Mouse (Mus musculus) mouse embryonic stem cell (cell line): ENCODE measurements around the gene Gjd2.

Experiments
- in situ Hi-C, 2 experiments: fragments of 300-500 bp; cut with MboI; formaldehyde crosslinking; loops; 1 replicate in 1 of 2; 3 replicates in 1 of 2; pipeline ENCODE4 v1.14.3; 2019 to 2020; ENCODE audit warnings: low sequenced_read_pairs in 2 of 2, low pct_unique_long_range_greater_than_20kb in 1 of 2, mixed read lengths in 1 of 2; ENCODE audit not compliant: unreplicated experiment in 1 of 2

Gene Gjd2

DNA sequence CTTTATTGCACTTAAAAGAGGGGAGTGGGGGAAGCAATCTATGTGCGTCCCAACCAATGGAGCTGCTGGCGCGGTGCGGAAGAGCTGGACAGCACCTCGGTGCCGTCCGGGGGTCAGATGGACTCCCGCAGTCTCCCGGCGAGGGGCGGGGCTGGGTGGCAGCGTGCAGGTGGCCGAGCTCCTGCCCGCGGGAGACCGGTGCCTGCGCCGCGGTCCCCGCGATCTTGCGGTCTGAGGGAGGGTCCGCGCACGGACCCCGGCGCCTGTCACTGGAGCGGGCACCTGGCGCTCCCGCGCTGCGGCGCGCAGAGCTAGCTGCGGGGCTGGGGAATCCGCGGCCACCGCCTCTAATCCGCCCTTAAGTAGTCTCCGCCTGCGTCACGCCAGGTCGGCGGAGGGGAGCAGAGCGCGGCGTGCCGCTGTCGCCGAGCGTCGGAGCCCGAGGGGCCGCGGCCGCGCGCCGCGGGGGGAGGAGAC, at the start of gene Gjd2:
Gjd2 (minus strand) TSS at position 325 of the 477 bp plus-strand sequence.
- in situ Hi-C loops, result no loop called here

DNA sequence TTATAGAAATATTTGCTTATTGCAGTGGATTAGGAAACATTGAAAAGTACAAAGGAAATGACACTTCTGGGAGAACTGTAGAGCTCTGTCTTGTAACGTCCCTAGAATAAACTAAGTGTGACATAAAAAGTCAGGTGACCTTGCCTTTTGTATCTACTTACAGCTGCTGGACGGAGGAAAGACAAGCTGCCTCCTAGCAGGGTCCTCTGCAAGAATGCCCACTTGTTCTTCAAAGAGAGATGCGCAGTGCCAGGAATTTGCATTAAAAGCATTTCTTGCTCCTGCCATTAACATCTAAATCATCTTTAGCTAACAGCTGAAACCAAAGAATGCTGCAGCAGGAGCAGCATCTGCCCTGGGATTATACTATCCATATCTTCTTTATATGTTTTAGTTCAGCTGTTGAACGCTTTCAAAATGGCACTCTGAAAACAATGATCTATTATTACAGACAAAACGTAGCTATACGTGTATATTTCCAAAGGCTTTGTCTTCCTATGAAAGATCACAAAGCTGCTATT, 46.7 kb upstream of the Gjd2 start:
- in situ Hi-C loops, result no loop called here

DNA sequence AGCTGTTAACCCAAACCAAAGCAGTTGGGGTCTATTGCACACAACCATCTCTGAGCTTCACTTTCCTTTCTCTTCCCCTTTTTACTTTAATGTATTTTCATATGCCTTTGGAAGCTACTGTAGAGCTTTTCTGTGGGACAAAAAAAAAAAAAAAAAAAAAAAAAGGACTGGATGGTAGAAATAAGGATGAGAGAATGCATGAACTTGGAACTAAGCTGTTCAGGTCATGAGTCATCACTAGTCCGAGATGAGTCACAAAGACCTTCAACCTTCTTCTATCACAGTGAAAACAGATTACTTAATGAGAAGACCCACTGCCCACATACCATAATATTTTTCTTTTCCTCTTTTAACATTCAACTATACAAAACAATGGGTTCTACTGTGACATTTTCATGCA, 46.2 kb upstream of the Gjd2 start:
- in situ Hi-C loops, result no loop called here

DNA sequence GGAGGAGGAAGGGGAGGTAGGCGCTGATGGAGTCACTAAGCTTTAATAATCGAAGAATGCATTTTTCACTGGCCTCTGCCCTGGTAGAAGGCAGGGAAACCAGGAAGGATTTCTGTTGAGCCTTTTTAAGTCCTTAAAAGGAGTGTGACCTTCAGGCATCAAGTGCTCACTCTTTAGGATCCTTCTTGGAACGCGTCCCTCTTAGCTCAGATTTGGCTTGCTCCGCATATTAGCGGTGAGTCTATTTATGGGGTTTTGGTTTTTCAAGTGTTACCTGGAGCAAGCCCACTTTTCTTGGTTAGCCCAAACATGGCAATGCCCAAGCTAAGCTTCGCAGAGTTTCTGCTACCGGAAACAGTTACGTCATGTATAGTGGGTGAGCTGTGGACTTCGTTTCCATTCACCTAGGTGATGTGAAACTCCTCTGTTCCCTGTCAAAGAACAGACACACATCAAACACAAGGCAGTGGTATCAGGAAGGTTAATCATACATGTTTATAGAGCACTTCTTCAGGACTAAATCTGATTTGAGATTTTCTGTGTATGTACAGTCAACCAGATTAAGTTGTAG, 44.9 kb upstream of the Gjd2 start:
- in situ Hi-C loops, result no loop called here

DNA sequence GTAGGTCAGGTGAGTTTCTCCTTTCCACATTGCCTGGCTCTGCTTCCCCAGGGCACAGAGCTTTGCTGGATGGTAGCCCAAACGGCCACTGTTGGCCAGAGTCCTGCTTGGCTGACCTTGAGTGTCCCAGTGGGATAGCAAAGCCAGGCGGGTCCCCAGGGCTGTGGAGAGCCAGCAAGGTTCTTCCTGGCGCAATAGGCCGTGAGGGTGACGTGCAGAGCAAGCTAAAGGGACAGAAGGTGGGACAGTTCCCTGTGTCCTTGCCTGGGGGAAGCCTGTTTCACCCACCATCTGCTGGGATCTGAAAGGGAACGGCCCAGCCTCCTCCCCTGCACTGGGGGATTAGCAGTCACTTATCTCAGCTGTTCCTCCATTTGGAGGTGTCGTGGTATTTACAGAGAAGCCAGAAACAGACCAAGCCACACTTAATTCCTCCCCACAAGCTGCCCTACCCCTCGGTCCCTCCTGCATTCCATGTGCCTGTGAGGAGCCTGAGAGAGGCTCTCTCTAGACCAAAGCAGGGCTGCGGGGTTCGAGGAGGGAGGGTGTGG, 44.0 kb upstream of the Gjd2 start:
- in situ Hi-C loops, result no loop called here

DNA sequence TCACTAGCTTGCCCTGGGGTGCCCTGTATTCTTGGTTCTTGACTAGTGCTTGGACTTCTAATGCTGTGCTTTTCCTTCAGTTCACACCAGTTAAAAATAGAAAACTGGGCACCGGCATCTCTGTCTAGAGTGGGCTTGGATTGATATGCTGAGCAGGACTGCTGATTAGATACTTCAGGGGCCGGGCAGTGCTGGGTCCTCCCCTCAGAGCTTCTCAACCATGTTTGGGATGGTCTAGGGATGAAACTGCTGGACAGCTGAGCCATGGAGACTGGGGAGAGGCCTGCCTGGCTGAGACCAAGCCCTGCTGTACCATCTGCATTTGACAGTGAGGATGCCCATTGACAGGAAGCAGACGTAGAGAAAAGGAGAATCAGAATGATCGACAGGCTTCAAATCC, 40.7 kb upstream of the Gjd2 start:
- in situ Hi-C loops, result no loop called here

DNA sequence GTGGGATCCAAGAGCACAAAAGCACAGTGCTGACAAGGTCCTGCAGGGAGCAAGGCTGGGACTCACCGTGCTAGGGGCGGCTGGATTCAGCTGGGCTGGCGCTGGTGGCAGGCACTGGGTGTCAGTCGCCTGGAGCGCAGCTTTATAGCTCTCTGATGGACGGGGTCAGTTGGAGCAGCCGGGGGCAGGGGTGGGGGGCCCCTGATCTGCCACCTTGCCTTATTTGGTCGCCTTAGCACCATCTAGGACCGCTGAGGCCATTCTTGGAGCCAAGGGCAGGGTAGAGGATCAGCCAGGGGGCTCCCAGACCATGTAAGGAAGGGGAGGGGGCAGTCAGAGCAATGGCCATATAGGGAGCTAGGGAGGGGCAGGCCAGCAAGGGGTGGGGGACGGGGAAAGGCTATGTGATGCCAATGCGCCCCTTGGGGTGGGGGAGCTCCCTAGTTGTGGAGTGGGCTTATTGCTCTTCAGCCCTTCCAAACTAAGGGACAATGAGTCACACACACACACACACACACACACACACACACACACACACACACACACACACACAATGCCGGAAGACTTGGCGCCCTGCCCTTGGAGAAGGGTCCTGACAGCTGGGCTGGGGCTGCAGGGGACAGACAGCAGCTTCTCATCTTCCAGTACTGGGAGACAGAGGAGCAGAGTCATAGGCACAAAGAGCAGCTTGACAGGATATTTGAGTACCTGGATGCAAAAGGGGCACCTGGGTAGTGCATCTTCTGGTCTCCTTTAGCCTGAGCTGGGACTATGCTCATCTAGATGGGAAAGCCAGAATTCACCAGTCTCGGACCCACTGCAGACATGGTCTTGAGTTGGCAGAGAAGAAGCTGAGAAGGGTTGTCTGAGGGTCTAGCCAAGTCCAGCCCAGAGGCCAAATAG, 39.5 kb upstream of the Gjd2 start, which contains the start of gene Actc1:
Actc1 (minus strand) TSS at position 853 of the 903 bp plus-strand sequence.
- in situ Hi-C loops, result no loop called here

DNA sequence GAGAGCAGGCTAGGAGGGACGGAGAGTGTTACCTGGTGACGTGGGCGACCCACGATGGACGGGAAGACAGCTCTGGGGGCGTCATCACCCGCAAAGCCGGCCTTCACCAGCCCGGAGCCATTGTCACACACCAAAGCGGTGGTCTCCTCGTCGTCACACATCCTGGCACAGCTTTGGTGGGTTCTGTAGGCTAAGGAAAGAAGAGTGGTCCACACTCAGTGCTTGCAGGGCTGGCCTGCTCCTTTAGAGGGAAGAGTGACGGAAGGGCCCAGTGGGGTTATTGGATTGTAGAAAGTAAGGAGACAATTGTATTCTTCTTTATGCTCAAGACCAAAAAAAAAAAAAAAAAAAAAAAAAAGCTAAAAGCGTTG, 38.4 kb upstream of the Gjd2 start:
- in situ Hi-C loops, result no loop called here

DNA sequence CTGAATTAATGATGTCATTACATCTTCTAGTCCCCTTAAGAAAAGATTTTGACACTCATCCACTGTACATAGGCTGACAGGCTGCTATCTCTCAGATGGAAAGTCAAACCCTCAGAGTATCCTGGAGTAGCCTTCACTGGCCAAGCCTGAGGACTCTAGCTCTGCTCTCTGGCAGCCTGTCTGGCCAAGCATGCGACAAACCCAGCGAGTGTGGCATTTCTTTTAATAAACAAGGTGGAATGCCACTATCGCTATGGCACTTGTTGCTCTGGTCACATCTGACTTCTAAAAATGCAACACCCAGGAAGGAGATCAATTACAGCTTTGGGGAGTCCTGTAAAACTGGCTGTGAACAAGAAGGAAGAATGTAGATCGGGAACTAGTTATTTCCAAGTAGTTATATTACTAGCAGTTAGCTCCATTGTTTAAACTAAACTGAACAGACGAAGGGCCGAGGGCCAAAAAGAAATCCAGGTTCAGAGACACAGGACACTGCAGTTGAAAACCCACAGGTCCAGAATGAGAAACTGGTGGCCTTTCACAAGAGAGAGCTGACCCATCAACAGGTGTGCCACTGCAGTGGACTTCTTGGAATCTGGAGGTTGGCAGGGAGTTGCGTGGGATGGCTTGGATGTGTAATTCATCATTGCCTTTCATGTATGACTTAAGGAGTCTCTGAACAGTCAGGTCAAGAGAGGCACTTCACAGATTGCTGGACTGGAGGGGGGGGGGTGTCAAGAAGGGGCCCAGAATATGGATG, 37.9 kb upstream of the Gjd2 start:
- in situ Hi-C loops, result no loop called here

DNA sequence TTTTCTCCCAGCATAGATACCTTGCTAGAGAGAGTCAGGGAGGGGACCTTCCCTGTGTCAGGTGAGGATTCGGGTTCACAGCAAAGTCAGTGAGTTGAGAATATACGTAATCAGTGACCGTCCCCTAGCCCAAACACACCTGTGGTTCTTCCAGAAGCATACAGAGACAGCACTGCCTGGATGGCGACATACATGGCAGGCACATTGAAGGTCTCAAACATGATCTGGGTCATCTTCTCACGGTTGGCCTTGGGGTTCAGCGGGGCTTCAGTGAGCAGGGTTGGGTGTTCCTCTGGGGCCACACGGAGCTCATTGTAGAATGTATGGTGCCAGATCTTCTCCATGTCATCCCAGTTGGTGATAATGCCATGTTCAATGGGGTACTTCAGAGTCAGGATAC, 36.7 kb upstream of the Gjd2 start:
- in situ Hi-C loops, result no loop called here

DNA sequence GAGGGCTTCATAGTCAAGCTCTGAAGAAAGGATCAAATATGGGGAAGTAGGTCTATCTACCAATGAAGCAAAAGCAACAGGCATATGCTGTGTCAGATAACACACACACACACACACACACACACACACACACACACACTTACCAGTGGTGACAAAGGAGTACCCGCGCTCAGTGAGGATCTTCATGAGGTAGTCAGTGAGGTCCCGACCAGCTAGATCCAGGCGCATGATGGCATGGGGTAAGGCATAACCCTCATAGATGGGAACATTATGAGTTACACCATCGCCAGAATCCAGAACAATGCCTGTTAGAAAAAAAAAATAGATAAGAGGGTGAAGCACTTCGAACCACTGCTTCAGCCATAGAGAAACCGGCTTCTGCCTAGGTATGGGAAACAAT, 36.0 kb upstream of the Gjd2 start:
- in situ Hi-C loops, result no loop called here

DNA sequence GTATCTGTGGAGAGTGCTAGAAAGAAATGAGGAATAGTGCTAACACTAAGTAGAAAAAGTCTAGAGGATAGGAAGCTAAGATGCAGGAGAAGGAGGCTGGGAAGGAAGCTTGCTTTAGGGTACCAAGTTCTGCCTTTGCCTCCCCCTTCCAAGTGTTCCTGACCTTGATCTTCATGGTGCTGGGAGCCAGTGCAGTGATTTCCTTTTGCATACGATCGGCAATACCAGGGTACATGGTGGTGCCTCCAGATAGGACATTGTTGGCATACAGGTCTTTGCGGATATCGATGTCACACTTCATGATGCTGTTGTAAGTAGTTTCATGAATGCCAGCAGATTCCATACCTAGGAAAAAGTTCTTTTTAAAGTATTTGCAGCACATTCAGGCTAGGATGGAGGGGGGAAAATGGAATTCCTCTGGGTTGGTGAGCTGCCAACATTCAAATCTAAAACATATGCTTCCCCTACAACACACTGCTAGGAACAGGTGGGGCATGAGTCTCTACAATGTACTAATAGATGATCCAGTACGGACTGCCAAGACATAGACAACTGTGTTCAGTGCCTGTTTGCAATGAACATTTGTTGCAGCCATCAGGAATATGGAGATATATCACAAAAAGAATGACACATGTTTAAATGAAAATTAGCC, 34.7 kb upstream of the Gjd2 start:
- in situ Hi-C loops, result no loop called here

DNA sequence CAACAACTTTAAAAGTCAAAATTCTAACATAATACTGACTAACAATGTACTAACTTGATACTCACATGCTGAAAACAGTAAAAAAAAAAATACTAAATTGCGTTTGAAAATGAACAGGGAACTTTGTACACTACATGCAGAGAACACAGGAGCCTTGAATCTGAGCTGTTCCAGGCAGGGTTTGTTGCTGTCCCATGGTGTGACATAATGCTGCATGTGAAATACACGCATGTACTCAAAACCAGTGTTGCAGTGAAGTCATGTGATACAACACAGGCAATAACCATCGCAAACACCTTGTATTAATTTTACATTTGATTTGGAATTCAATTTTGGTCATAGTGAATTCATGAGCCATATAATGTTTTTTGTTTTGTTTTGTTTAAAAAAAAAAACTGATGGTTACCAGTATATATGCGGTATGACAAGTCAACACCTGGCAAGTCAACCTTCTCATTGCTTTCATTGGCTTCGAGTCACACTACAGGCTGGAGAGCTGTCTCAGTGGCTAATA, 32.8 kb upstream of the Gjd2 start:
- in situ Hi-C loops, result no loop called here

DNA sequence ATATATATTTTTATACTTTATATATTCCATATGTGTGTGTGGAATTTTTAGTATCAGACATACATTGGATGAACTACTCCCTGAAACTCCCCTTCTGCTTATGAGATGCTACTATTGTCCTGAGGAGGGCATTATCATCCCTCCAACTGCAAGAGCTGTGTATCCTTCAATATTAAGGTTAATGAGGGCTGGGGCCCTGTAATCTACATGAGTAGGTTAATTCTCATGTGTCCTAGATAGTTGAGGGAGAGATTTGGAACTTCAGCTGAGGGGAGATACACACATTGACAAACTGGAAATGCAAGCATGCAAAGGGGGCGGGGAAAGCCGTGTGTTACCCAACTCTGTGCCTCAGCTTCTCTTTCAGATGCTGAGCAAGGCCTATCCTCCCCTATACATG, 24.5 kb upstream of the Gjd2 start:
- in situ Hi-C loops, result no loop called here

DNA sequence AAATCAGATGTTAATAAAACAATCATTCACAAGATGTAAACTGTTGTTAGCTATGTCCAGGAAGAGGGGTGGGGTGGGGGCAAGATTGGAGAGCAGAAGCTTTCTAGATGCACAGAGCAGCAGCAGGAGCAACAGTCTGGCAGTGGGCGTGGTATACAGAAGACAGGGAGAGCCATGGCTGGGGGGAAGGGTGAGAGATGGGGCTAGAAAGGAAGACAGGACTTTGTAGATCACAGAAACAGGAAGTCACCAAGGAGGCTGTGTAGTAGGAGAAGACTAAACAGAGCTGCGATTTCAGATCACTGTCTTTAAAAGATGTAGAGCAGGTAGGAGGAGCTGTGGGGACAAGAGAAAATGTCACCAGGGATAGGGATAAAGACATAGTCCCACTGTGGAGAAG, 18.8 kb upstream of the Gjd2 start:
- in situ Hi-C loops, result no loop called here

DNA sequence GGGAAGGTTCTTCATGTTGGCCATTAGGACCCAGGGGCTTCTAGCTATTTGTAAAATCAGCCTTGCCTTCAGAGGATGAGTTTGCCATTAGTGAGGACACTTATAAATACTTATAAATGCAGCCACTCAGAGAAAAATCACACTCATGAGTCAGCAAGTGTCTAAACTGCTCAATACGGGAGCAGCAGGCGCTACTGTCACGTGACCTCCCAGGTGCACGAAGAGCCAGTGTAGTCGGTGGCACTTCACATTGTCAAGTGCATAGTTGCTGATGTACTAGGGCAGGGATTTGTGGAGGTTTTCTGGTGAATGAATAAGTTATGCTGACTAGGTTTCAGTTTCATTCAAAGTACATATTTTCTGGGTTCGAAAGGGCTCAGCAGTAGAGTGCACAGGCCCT, 10.0 kb upstream of the Gjd2 start:
- in situ Hi-C loops, result no loop called here

DNA sequence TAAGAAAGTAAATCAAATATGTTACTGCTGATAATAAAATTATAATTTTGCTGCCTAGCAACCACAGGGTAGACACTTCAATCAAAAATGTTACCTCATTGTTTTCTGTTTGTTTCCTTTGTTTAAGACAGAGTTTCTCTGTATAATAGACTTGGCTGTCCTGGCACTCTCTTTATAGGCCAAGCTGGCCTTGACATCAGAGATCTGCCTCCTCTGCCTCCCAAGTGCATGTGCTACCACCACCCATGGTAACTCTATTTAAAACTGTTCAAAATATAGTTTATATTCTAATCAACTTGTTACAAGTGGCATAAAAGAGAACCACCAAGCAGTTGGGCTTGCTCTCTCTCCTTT, 6.8 kb upstream of the Gjd2 start:
- in situ Hi-C loops, result no loop called here

DNA sequence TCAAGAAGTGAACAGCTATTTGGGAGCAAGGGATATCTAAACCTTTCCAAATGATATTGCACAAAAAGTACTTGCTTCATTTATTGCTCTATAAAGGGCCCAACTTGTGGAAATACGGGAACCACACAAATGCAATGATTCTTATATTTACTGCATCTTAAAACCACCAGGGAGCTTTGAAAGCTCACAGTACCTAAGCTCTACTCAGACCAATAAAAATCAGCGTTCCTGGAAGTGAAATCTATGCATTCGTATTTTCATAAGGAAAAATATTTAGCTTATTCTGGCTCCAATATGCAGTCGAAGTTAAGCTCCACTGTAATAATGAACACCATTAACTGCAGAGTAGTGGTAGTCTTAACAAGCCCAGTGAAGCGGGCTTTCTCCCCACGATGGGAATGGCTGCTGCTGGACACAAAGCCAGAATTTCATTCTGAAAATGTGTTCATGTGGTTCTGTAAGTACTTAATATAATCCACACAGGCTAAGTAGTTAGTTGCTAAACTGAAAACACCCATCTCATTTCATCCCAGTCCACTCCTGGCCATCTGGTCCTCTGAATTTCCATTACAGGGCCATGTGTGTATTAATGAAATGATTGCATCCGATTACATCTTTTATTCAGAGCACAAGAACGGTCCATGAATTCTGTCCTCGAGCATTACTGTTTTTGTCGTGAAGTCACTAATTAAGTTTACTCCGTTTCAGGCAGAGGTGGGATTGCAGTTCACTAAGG, 6.2 kb upstream of the Gjd2 start:
- in situ Hi-C loops, result no loop called here
